Mouse (Mus musculus): Measurements from ENCODE around the gene Olfr148. TPM values are rescaled to one million over a fixed set of nuclear protein-coding genes. Genes with fewer than 3 reads are reported as not detected.

Olfr148 gene
- polyA plus RNA-seq (2015; fragmentation: Nextera tagmentation; extraction: Ambion mirVana), result not detected in 2 replicates

GRCm38 (mm10) chr9:39610355-39610754, at the start of gene Olfr148:
Gene Olfr148 (plus strand): TSS chr9:39610655.

DNA sequence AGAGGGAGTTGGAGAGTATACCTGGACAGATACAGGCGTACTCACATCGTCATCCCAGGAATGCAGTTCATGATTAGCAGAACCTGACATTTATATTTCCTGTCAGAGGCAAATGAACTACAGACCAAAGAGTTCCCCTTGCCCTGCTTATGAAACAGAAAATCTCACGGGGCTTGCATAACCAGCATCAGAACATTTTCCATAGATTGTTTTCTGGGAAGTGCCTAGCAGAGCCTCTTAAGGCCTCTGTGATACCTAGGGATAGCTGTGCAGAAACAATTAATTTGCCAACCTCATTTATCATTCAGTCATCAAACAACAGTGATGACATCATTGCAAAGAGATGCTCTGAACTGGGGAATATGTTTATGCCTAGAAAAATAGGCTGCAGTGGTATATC, 35.0 kb upstream of the Olfr148 start, which contains the start of gene Olfr959:
Gene Olfr959, minus strand, starts transcription at position 101 of the 400 bp plus-strand sequence.

GRCm38 (mm10) chr9:39603999-39604453, 6.4 kb upstream of the Olfr148 start, which contains the start of gene AW551984:
Gene AW551984 (minus strand): TSS chr9:39604403.

GRCm38 (mm10) chr9:39621073-39621472, 10.6 kb downstream of the Olfr148 start, which contains the start of gene Olfr960:
Gene Olfr960 (plus strand): TSS chr9:39621373.

GRCm38 (mm10) chr9:39644785-39645184, 34.3 kb downstream of the Olfr148 start, which contains the start of gene Olfr961:
Gene Olfr961 (plus strand): TSS chr9:39645085.

Other genes with a start within 250 kb of the Olfr148 start
- gene Olfr951, start 223.2 kb upstream of the Olfr148 start, polyA plus RNA-seq (2015; fragmentation: Nextera tagmentation; extraction: Ambion mirVana), result not detected in 2 replicates
- not detected in 2 replicates for gene Olfr952, start 183.5 kb upstream of the Olfr148 start, polyA plus RNA-seq (2015; fragmentation: Nextera tagmentation; extraction: Ambion mirVana)
- gene Olfr954, start 154.0 kb upstream of the Olfr148 start, polyA plus RNA-seq (2015; fragmentation: Nextera tagmentation; extraction: Ambion mirVana), result not detected in 2 replicates
- gene Olfr955, start 138.7 kb upstream of the Olfr148 start, polyA plus RNA-seq (2015; fragmentation: Nextera tagmentation; extraction: Ambion mirVana), result not detected in 2 replicates
- not detected in 2 replicates for gene Olfr44, start 116.7 kb upstream of the Olfr148 start, polyA plus RNA-seq (2015; fragmentation: Nextera tagmentation; extraction: Ambion mirVana)
- not detected in 2 replicates for gene Olfr957, start 94.8 kb upstream of the Olfr148 start, polyA plus RNA-seq (2015; fragmentation: Nextera tagmentation; extraction: Ambion mirVana)
- gene Olfr958, start 56.6 kb upstream of the Olfr148 start, polyA plus RNA-seq (2015; fragmentation: Nextera tagmentation; extraction: Ambion mirVana), result not detected in 2 replicates
- gene Olfr959, start 35.1 kb upstream of the Olfr148 start, polyA plus RNA-seq (2015; fragmentation: Nextera tagmentation; extraction: Ambion mirVana), result not detected in 2 replicates
- gene AW551984, start 6.3 kb upstream of the Olfr148 start, polyA plus RNA-seq (2015; fragmentation: Nextera tagmentation; extraction: Ambion mirVana), result 294 and 327 TPM in 2 replicates
- not detected in 2 replicates for gene Olfr960, start 10.7 kb downstream of the Olfr148 start, polyA plus RNA-seq (2015; fragmentation: Nextera tagmentation; extraction: Ambion mirVana)
- gene Olfr961, start 34.4 kb downstream of the Olfr148 start, polyA plus RNA-seq (2015; fragmentation: Nextera tagmentation; extraction: Ambion mirVana), result not detected in 2 replicates
- not detected in 2 replicates for gene Olfr963, start 56.5 kb downstream of the Olfr148 start, polyA plus RNA-seq (2015; fragmentation: Nextera tagmentation; extraction: Ambion mirVana)
- not detected in 2 replicates for gene Olfr149, start 96.5 kb downstream of the Olfr148 start, polyA plus RNA-seq (2015; fragmentation: Nextera tagmentation; extraction: Ambion mirVana)
- gene Olfr965, start 100.7 kb downstream of the Olfr148 start, polyA plus RNA-seq (2015; fragmentation: Nextera tagmentation; extraction: Ambion mirVana), result not detected in 2 replicates
- gene Olfr150, start 120.3 kb downstream of the Olfr148 start, polyA plus RNA-seq (2015; fragmentation: Nextera tagmentation; extraction: Ambion mirVana), result not detected in 2 replicates
- not detected in 2 replicates for gene Olfr967, start 135.6 kb downstream of the Olfr148 start, polyA plus RNA-seq (2015; fragmentation: Nextera tagmentation; extraction: Ambion mirVana)
- not detected in 2 replicates for gene Olfr968, start 172.6 kb downstream of the Olfr148 start, polyA plus RNA-seq (2015; fragmentation: Nextera tagmentation; extraction: Ambion mirVana)
- not detected in 2 replicates for gene Olfr969, start 180.3 kb downstream of the Olfr148 start, polyA plus RNA-seq (2015; fragmentation: Nextera tagmentation; extraction: Ambion mirVana)
- not detected in 2 replicates for gene Olfr970, start 198.2 kb downstream of the Olfr148 start, polyA plus RNA-seq (2015; fragmentation: Nextera tagmentation; extraction: Ambion mirVana)
- gene Olfr971, start 226.2 kb downstream of the Olfr148 start, polyA plus RNA-seq (2015; fragmentation: Nextera tagmentation; extraction: Ambion mirVana), result not detected in 2 replicates

All from skeletal muscle tissue, postnatal 0 days (tissue).